Mouse (Mus musculus) megakaryocyte, embryonic 14.5 days (primary cell): Measurements from ENCODE around the gene Bri3. TPM values are rescaled to one million over a fixed set of nuclear protein-coding genes. Genes with fewer than 3 reads are reported as not detected.
A peak's percentile ranks its signal among the peaks of the same experiment; 100 is the strongest.

ENCODE experiments used
- H3K27me3 ChIP-seq: replicated peaks from 2 replicates; pipeline ENCODE3; 2012; ENCODE audit warnings: inconsistent platforms
- H3K36me3 ChIP-seq: replicated peaks from 2 replicates; pipeline ENCODE3; 2012; ENCODE audit warnings: low read length, inconsistent platforms, mixed read lengths
- H3K4me1 ChIP-seq: 2 replicates; pipeline ENCODE4 v1.6.1; 2012; ENCODE audit warnings: inconsistent platforms
- H3K4me3 ChIP-seq: replicated peaks from 2 replicates; pipeline ENCODE3; 2012; ENCODE audit warnings: moderate library complexity, mild to moderate bottlenecking, inconsistent platforms
- H3K9me3 ChIP-seq: 2 replicates; pipeline ENCODE4 v1.6.1; 2012; ENCODE audit warnings: inconsistent platforms
- FLI1 ChIP-seq: IDR thresholded peaks from 2 replicates; pipeline ENCODE4 v1.6.1; 2012; ENCODE audit warnings: low read length, inconsistent platforms, mixed read lengths
- GATA1 ChIP-seq: IDR thresholded peaks from 3 replicates; pipeline ENCODE4 v1.6.1; 2012; ENCODE audit warnings: mixed read lengths, low read length, inconsistent platforms, borderline replicate concordance
- polyA plus RNA-seq: library from polyadenylated mRNA; stranded (reverse); fragments of >175 nt; gene quantifications from 2 replicates; pipeline ENCODE4 v1.2.3, GENCODE M21; 2012; ENCODE audit warnings: low replicate concordance; ENCODE audit not compliant: insufficient read depth

Bri3 gene
- polyA plus RNA-seq, 1 experiment, result 100 TPM

- H3K36me3 ChIP-seq, result no peaks in the 10 kb centered on the region
Measured at GRCm38 (mm10) chr5:144218061-144218460, 26.2 kb upstream of the Bri3 start.

GRCm38 (mm10) chr5:144219306-144219705 lies 24.9 kb upstream of the Bri3 start:
- H3K27me3 ChIP-seq, result peaks cover 11% of the 10 kb centered on the region
- no peak overlapping the region for H3K4me3 ChIP-seq
- H3K36me3 ChIP-seq, result no peaks in the 10 kb centered on the region
- no peak for TF ChIP-seq GATA1
- TF ChIP-seq FLI1, result no peak
- H3K4me1 ChIP-seq, result peaks cover 69% of the 10 kb centered on the region
- H3K9me3 ChIP-seq, result no peaks in the 10 kb centered on the region

More at GRCm38 (mm10) chr5:144218061-144218460, 26.2 kb upstream of the Bri3 start:
- Histone ChIP-seq H3K27me3 (peaks cover 7% of the 10 kb centered on the region), H3K4me1 (peaks cover 57% of the 10 kb centered on the region), H3K4me3 (no peak overlapping the region), H3K9me3 (no peaks in the 10 kb centered on the region)
- no peak for TF ChIP-seq FLI1
- TF ChIP-seq GATA1, result no peak

GRCm38 (mm10) chr5:144219936-144220335 lies 24.3 kb upstream of the Bri3 start:
- Histone ChIP-seq H3K27me3 (peaks cover 16% of the 10 kb centered on the region), H3K36me3 (no peaks in the 10 kb centered on the region), H3K9me3 (no peaks in the 10 kb centered on the region), H3K4me3 (no peak overlapping the region), H3K4me1 (peaks cover 66% of the 10 kb centered on the region)
- TF ChIP-seq FLI1, result no peak
- TF ChIP-seq GATA1, result no peak

- TF ChIP-seq FLI1 (no peak), GATA1 (no peak)
- peaks cover 55% of the 10 kb centered on the region for H3K4me1 ChIP-seq
Measured at GRCm38 (mm10) chr5:144221305-144221704, 22.9 kb upstream of the Bri3 start.

GRCm38 (mm10) chr5:144222811-144223502 lies 21.3 kb upstream of the Bri3 start:
- Histone ChIP-seq H3K36me3 (no peaks in the 10 kb centered on the region), H3K9me3 (peaks cover 5% of the 10 kb centered on the region; the same call in 1 of the 2 replicates), H3K4me3 (peak overlapping the region; percentile 95), H3K4me1 (peaks cover 49% of the 10 kb centered on the region), H3K27me3 (peaks cover 15% of the 10 kb centered on the region)
- TF ChIP-seq GATA1 (no peak), FLI1 (no peak)

More at GRCm38 (mm10) chr5:144221305-144221704, 22.9 kb upstream of the Bri3 start:
- no peaks in the 10 kb centered on the region for H3K9me3 ChIP-seq
- H3K27me3 ChIP-seq, result peaks cover 17% of the 10 kb centered on the region
- no peak overlapping the region for H3K4me3 ChIP-seq
- H3K36me3 ChIP-seq, result no peaks in the 10 kb centered on the region

- H3K4me1 ChIP-seq, result peaks cover 49% of the 10 kb centered on the region
- TF ChIP-seq FLI1 (no peak), GATA1 (no peak)
- peak within 1 kb of the TSS; percentile 95 for H3K4me3 ChIP-seq
- no peaks in the 10 kb centered on the region for H3K36me3 ChIP-seq
- peaks cover 5% of the 10 kb centered on the region; the same call in 1 of the 2 replicates for H3K9me3 ChIP-seq
- peaks cover 17% of the 10 kb centered on the region for H3K27me3 ChIP-seq
Measured at GRCm38 (mm10) chr5:144223503-144223862, 20.8 kb upstream of the Bri3 start, which contains the start of gene Tecpr1. Tecpr1 (minus strand) TSS chr5:144223615.

- H3K36me3 ChIP-seq, result no peaks in the 10 kb centered on the region
- H3K27me3 ChIP-seq, result peaks cover 15% of the 10 kb centered on the region
- peak overlapping the region; percentile 95 for H3K4me3 ChIP-seq
- TF ChIP-seq FLI1, result no peak
- TF ChIP-seq GATA1, result no peak
- peaks cover 5% of the 10 kb centered on the region; the same call in 1 of the 2 replicates for H3K9me3 ChIP-seq
- peaks cover 46% of the 10 kb centered on the region for H3K4me1 ChIP-seq
Measured at GRCm38 (mm10) chr5:144223899-144224816, 20.1 kb upstream of the Bri3 start.

- Histone ChIP-seq H3K9me3 (peaks cover 13% of the 10 kb centered on the region), H3K4me3 (no peak overlapping the region), H3K4me1 (peaks cover 34% of the 10 kb centered on the region), H3K27me3 (peaks cover 19% of the 10 kb centered on the region), H3K36me3 (no peaks in the 10 kb centered on the region)
- no peak for TF ChIP-seq GATA1
- no peak for TF ChIP-seq FLI1
Measured at GRCm38 (mm10) chr5:144226220-144226619, 18.0 kb upstream of the Bri3 start.

- peaks cover 13% of the 10 kb centered on the region for H3K9me3 ChIP-seq
- TF ChIP-seq FLI1 (no peak), GATA1 (no peak)
- no peaks in the 10 kb centered on the region for H3K4me1 ChIP-seq
- peaks cover 5% of the 10 kb centered on the region for H3K27me3 ChIP-seq
- H3K4me3 ChIP-seq, result no peak overlapping the region
- H3K36me3 ChIP-seq, result no peaks in the 10 kb centered on the region
Measured at GRCm38 (mm10) chr5:144230216-144230615, 14.0 kb upstream of the Bri3 start.

GRCm38 (mm10) chr5:144231410-144231809 lies 12.8 kb upstream of the Bri3 start:
- Histone ChIP-seq H3K27me3 (peaks cover 5% of the 10 kb centered on the region), H3K9me3 (peaks cover 13% of the 10 kb centered on the region), H3K4me1 (no peaks in the 10 kb centered on the region), H3K4me3 (no peak overlapping the region), H3K36me3 (no peaks in the 10 kb centered on the region)
- TF ChIP-seq FLI1, result no peak
- TF ChIP-seq GATA1, result no peak
